Mouse (Mus musculus) layer of hippocampus, postnatal 10 days (tissue): Measurements from ENCODE around the gene Dync1li1. TPM values are rescaled to one million over a fixed set of nuclear protein-coding genes. Genes with fewer than 3 reads are reported as not detected.
"Not testable (repeated sequence)": the region's sequence is repeated elsewhere in the genome, so short reads cannot be mapped to it uniquely, and the experiment has no call there.

Experiments
- DNase-seq, 2 experiments: peaks; one replicate each; pipeline ENCODE4 v3.0.0; 2021; ENCODE audit warnings: low spot score in 2 of 2
- total RNA-seq, 2 experiments: library from RNA; stranded (reverse); gene quantifications; 2 replicates each; pipeline ENCODE4 v1.2.3; 2021

Gene Dync1li1
- total RNA-seq, 2 experiments from 2014 or later = 103 to 111 TPM

GRCm38 (mm10) chr9:114727315-114727714, 38.7 kb downstream of the Dync1li1 start:
- peak; percentile 25 to 51 for DNase-seq

GRCm38 (mm10) chr9:114728432-114728831, 39.8 kb downstream of the Dync1li1 start:
- not testable (repeated sequence) for DNase-seq

GRCm38 (mm10) chr9:114729911-114730805, 41.6 kb downstream of the Dync1li1 start:
- no peak for DNase-seq

GRCm38 (mm10) chr9:114731011-114731755, 42.6 kb downstream of the Dync1li1 start, which contains the start of gene Cmtm6:
Cmtm6 (plus strand) TSS chr9:114731116.
- DNase-seq = peak; percentile 97 to 98

GRCm38 (mm10) chr9:114731871-114732682, 43.5 kb downstream of the Dync1li1 start:
- DNase-seq = no peak

GRCm38 (mm10) chr9:114733238-114733637, 44.6 kb downstream of the Dync1li1 start:
- no peak for DNase-seq

GRCm38 (mm10) chr9:114736442-114736841, 47.9 kb downstream of the Dync1li1 start:
- DNase-seq = no peak

- no peak for DNase-seq
Measured at GRCm38 (mm10) chr9:114740336-114740735, 51.7 kb downstream of the Dync1li1 start.

- no peak for DNase-seq
Measured at GRCm38 (mm10) chr9:114742731-114743130, 54.1 kb downstream of the Dync1li1 start.

GRCm38 (mm10) chr9:114745163-114745562, 56.6 kb downstream of the Dync1li1 start:
- no peak for DNase-seq

GRCm38 (mm10) chr9:114745654-114746053, 57.1 kb downstream of the Dync1li1 start:
- no peak for DNase-seq

GRCm38 (mm10) chr9:114747012-114747411, 58.4 kb downstream of the Dync1li1 start:
- DNase-seq = no peak

GRCm38 (mm10) chr9:114747466-114747865, 58.9 kb downstream of the Dync1li1 start:
- no peak for DNase-seq

GRCm38 (mm10) chr9:114751582-114751981, 63.0 kb downstream of the Dync1li1 start:
- DNase-seq = no peak

- DNase-seq = no peak
Measured at GRCm38 (mm10) chr9:114752311-114752710, 63.7 kb downstream of the Dync1li1 start.

GRCm38 (mm10) chr9:114752863-114753484, 64.4 kb downstream of the Dync1li1 start:
- peak; percentile 92 to 94 for DNase-seq

GRCm38 (mm10) chr9:114758272-114758671, 69.7 kb downstream of the Dync1li1 start:
- no peak for DNase-seq

GRCm38 (mm10) chr9:114758801-114759200, 70.2 kb downstream of the Dync1li1 start:
- no peak for DNase-seq

GRCm38 (mm10) chr9:114759886-114760285, 71.3 kb downstream of the Dync1li1 start:
- DNase-seq = no peak

GRCm38 (mm10) chr9:114760353-114760752, 71.8 kb downstream of the Dync1li1 start:
- no peak for DNase-seq

GRCm38 (mm10) chr9:114761848-114762247, 73.3 kb downstream of the Dync1li1 start:
- no peak for DNase-seq
